Mouse (Mus musculus) heart, postnatal 0 days (tissue): ENCODE measurements around the gene Amotl2. TPM values are rescaled to one million over a fixed set of nuclear protein-coding genes. Genes with fewer than 3 reads are reported as not detected.

Experiments used
- ATAC-seq: fragments of 200-750 bp; cut with Nextera tagmentation; 2 replicates; pipeline ENCODE4 v1.8.0; 2017; ENCODE audit warnings: low read depth, moderate number of reproducible peaks, moderate library complexity; ENCODE audit not compliant: insufficient read depth
- DNase-seq: peaks from one replicate; pipeline ENCODE4 v3.0.0-alpha.2; 2016; ENCODE audit warnings: low spot score
- H3K27ac ChIP-seq: fragments of 300-500 bp; sonication (generic); 2 replicates; pipeline ENCODE4 v1.5.1; 2014; ENCODE audit warnings: low read depth, mild to moderate bottlenecking
- H3K27me3 ChIP-seq: fragments of 300-500 bp; sonication (generic); 2 replicates; pipeline ENCODE4 v1.6.1; 2014; ENCODE audit warnings: low read length, mixed read lengths; ENCODE audit not compliant: control insufficient read depth, insufficient read depth
- H3K36me3 ChIP-seq: fragments of 300-500 bp; sonication (generic); replicated peaks from 2 replicates; pipeline ENCODE4 v1.6.1; 2014; ENCODE audit warnings: low read length, mixed read lengths; ENCODE audit not compliant: control insufficient read depth, insufficient read depth
- H3K4me1 ChIP-seq: fragments of 300-500 bp; sonication (generic); 2 replicates; pipeline ENCODE4 v1.6.1; 2014; ENCODE audit warnings: antibody characterized with exemption; ENCODE audit not compliant: control insufficient read depth, insufficient read depth
- H3K4me2 ChIP-seq: fragments of 300-500 bp; sonication (generic); 2 replicates; pipeline ENCODE4 v1.6.1; 2014; ENCODE audit warnings: low read depth, mild to moderate bottlenecking, low read length, moderate library complexity
- H3K4me3 ChIP-seq: fragments of 300-500 bp; sonication (generic); 2 replicates; pipeline ENCODE4 v1.5.1; 2014; ENCODE audit warnings: low read depth, low read length
- H3K9ac ChIP-seq: fragments of 300-500 bp; sonication (generic); replicated peaks from 2 replicates; pipeline ENCODE4 v1.6.1; 2014; ENCODE audit warnings: low read depth, low read length, mixed read lengths
- H3K9me3 ChIP-seq: fragments of 300-500 bp; sonication (generic); replicated peaks from 2 replicates; pipeline ENCODE4 v1.6.1; 2016; ENCODE audit warnings: low read length; ENCODE audit not compliant: control insufficient read depth
- CTCF ChIP-seq: IDR thresholded peaks from 2 replicates; pipeline ENCODE4 v1.5.1; 2016; ENCODE audit warnings: antibody characterized with exemption, control low read depth, low read depth
- EP300 ChIP-seq: IDR thresholded peaks from 2 replicates; pipeline ENCODE4 v1.6.1; 2016; ENCODE audit warnings: antibody characterized with exemption, low read depth
- WGBS: fragments of 180-500 bp; shearing (Covaris S2); extraction: QIAGEN DNeasy Blood & Tissue Kit; methylation state at CpG from one replicate; pipeline ENCODE4 v1.1.7; 2014; 5-methylcytosine and 5-hydroxymethylcytosine counted together
- polyA plus RNA-seq: library from polyadenylated mRNA; unstranded; fragments of >200 nt; fragmentation: Nextera tagmentation; extraction: Ambion mirVana; gene quantifications from 2 replicates; pipeline ENCODE4 v1.2.1, GENCODE M21; 2015
- total RNA-seq: library from RNA; depleted of rRNA; stranded (reverse); fragments of >200 nt; gene quantifications from 2 replicates; pipeline ENCODE4 v1.2.3, GENCODE M21; 2014; ENCODE audit warnings: low replicate concordance

Gene Amotl2
- total and polyA plus RNA-seq, 2 experiments from 2014 or later: 25.3 to 115 TPM

GRCm38 (mm10) chr9:102681470-102681869, 35.0 kb upstream of the Amotl2 start:
- H3K4me1 ChIP-seq: no peaks in the 10 kb centered on the region; the same call in 1 of the 2 replicates
- H3K27ac ChIP-seq: no peak overlapping the region
- H3K9me3 ChIP-seq: no peaks in the 10 kb centered on the region
- ATAC-seq (no peak), DNase-seq (no peak)
- TF ChIP-seq EP300: no peak
- H3K27me3 ChIP-seq: no peaks in the 10 kb centered on the region
- H3K4me2 ChIP-seq: no peak overlapping the region
- 38% methylated on average over 7 of the region's 7 CpGs for WGBS
- H3K36me3 ChIP-seq: no peaks in the 10 kb centered on the region
- H3K9ac ChIP-seq: no peak overlapping the region
- H3K4me3 ChIP-seq: no peak overlapping the region

- TF ChIP-seq EP300 (no peak), CTCF (no peak)
- Histone ChIP-seq H3K4me1 (peaks cover 12% of the 10 kb centered on the region), H3K9ac (no peak overlapping the region), H3K27me3 (no peaks in the 10 kb centered on the region), H3K27ac (0 out of 2 replicates have a peak overlapping the region, but pooled peaks have one; percentile 9), H3K4me2 (0 out of 2 replicates have a peak overlapping the region, but pooled peaks have one; percentile 12), H3K36me3 (no peaks in the 10 kb centered on the region), H3K4me3 (no peak overlapping the region), H3K9me3 (no peaks in the 10 kb centered on the region)
- DNase-seq (peak; percentile 58), ATAC-seq (no peak)
- 14% methylated on average over 4 of the region's 4 CpGs for WGBS
These were observed 28.5 kb upstream of the Amotl2 start for GRCm38 (mm10) chr9:102687943-102688342.

GRCm38 (mm10) chr9:102689406-102689939, 27.0 kb upstream of the Amotl2 start:
- Histone ChIP-seq H3K9ac (peak overlapping the region; percentile 49; the same call in 1 of the 2 replicates), H3K27ac (peak overlapping the region; percentile 45; the same call in 1 of the 2 replicates), H3K36me3 (no peaks in the 10 kb centered on the region), H3K27me3 (no peaks in the 10 kb centered on the region), H3K9me3 (no peaks in the 10 kb centered on the region), H3K4me2 (peak overlapping the region; percentile 88), H3K4me3 (peak overlapping the region; percentile 56), H3K4me1 (peaks cover 12% of the 10 kb centered on the region)
- TF ChIP-seq EP300 (no peak), CTCF (no peak)
- WGBS: 17% methylated on average over 13 of the region's 13 CpGs
- ATAC-seq (no peak), DNase-seq (no peak)

- Histone ChIP-seq H3K9ac (peak overlapping the region; percentile 49), H3K27me3 (no peaks in the 10 kb centered on the region), H3K4me3 (peak overlapping the region; percentile 56), H3K4me2 (peak overlapping the region; percentile 88), H3K4me1 (peaks cover 12% of the 10 kb centered on the region), H3K9me3 (no peaks in the 10 kb centered on the region), H3K36me3 (no peaks in the 10 kb centered on the region), H3K27ac (peak overlapping the region; percentile 45; the same call in 1 of the 2 replicates)
- peak; percentile 59 for ATAC-seq
- no peak for TF ChIP-seq EP300
- no peak for TF ChIP-seq CTCF
- WGBS: under 1% methylated on average over 44 of the region's 44 CpGs
- DNase-seq: peak; percentile 47
These were observed 26.4 kb upstream of the Amotl2 start for GRCm38 (mm10) chr9:102689940-102690642.

GRCm38 (mm10) chr9:102690891-102691290, 25.6 kb upstream of the Amotl2 start:
- no peaks in the 10 kb centered on the region for H3K27me3 ChIP-seq
- WGBS: 8% methylated on average over 15 of the region's 15 CpGs
- H3K4me1 ChIP-seq: peaks cover 12% of the 10 kb centered on the region
- ATAC-seq (peak; percentile 18; the same call in 1 of the 2 replicates), DNase-seq (no peak)
- peak overlapping the region; percentile 88 for H3K4me2 ChIP-seq
- H3K36me3 ChIP-seq: no peaks in the 10 kb centered on the region
- peak overlapping the region; percentile 45; the same call in 1 of the 2 replicates for H3K27ac ChIP-seq
- H3K4me3 ChIP-seq: peak overlapping the region; percentile 56
- H3K9me3 ChIP-seq: no peaks in the 10 kb centered on the region
- TF ChIP-seq EP300 (no peak), CTCF (no peak)
- peak overlapping the region; percentile 49; the same call in 1 of the 2 replicates for H3K9ac ChIP-seq
